Mouse (Mus musculus) retina, postnatal 1 day (tissue): Measurements from ENCODE around the gene Paox.
"Not testable (repeated sequence)": the region's sequence is repeated elsewhere in the genome, so short reads cannot be mapped to it uniquely, and the experiment has no call there.

ENCODE experiments used
- DNase-seq: peaks from one replicate; pipeline ENCODE4 v3.0.0-alpha.2; 2012

The Paox gene

DNA sequence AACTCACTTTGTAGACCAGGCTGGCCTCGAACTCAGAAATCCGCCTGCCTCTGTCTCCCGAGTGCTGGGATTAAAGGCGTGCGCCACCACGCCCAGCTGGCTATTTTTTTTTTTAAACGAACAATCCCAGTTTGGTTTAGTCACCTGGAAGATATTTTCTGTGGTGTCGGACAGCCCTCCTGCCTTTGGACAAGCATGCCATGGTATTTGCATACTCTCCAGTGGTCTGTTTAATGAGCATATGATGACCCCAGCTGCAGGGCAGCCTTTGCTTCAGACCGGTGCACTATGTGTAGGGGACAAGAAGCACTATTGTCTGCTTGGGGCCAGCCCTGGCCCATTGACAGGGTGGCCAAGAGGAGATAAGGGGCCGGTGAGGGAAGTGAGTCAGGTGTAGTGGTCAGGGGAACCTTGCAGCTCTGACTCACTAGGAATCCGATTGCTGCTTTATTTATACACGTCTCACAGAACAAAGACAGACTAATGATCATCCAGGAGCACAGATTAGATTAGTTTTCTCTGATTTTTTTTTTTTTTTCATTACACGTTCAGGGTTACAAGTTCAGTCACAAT is 5.8 kb downstream of the Paox start:
- no peak for DNase-seq

DNA sequence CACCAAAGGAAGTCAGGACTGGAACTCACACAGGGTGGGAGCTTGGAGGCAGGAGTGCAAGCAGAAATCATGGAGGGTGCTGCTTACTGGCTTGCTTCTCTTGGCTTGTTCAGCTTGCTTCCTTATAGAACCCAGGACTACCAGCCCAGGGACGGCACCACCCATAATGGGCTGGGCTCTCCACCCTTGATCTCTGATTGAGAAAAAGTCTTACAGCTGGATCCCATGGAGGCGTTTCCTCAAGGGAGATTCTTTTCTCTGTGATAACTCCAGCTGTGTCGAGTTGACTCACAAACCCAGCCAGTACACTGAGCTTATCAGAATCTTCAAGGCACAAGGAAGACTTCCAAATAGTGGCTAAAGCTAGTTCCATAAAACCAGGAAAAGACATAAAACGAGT is 7.2 kb downstream of the Paox start:
- DNase-seq, result no peak

DNA sequence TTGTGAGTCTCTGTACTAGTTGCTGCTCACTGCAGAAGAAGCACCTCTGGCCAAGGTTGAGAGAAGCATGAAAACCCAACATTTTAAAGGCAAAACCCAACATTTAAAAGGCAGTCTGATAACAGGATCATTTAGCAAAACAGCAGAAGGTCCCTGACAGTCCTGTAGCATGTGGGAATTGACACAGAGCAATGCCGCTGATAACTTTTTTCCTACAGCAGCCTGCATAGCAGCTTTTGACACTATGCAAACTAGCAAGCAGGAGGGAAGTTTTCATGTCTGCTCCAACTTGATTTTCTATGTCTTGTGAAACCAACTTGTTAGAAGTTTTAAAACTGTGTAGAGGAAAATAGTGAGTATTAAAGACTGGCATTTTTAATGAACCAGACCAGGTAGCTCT is 8.8 kb downstream of the Paox start:
- DNase-seq, result no peak

DNA sequence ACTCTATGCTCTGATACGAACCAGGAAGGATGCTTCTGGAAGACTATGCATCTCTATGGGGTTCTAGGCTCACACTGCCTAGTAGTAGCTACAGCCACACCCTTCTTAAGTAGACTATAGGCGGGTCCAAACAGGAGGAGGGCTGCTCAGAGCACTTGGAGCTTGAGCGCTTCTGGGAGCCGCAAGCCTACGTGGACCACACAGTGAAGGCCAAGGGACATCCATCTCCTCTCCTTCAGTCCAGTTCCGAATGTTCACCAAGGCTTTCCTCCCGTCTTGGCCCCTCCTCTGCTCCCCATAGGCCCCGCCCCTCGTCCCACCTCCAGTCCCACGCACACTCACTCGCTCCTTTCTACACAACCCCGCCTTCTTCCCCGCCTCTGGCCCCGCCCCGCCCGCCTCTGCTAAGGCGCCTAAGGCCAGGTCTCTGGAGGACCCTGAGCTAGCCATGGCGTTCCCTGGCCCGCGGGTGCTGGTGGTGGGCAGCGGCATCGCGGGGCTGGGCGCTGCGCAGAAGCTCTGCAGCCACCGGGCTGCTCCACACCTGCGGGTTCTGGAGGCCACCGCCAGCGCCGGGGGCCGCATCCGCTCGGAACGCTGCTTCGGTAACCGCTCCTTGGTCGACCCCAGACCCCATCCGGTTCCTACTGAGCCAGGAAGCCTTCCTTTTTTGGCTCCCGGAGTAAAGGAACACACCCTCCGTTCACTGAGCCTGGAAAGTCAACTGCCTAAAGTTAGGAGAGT is 9.9 kb downstream of the Paox start:
- peak; percentile 93 for DNase-seq

DNA sequence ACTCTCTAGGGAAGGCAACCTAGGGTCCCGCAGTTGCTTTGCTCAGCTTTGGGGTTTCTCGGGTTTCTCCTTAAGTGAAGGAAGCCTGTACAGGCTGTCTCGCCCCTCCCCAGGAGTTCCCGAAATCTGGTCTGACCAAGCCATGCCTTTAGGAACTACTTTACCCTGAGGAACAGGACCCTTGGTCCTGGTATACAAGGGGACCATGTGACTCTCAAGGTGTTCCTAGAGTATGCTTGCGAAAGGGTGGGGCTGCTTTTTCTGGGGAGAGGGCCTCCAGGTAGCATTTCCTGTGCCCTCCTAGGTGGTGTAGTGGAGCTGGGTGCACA is 10.4 kb downstream of the Paox start:
- DNase-seq, result no peak

DNA sequence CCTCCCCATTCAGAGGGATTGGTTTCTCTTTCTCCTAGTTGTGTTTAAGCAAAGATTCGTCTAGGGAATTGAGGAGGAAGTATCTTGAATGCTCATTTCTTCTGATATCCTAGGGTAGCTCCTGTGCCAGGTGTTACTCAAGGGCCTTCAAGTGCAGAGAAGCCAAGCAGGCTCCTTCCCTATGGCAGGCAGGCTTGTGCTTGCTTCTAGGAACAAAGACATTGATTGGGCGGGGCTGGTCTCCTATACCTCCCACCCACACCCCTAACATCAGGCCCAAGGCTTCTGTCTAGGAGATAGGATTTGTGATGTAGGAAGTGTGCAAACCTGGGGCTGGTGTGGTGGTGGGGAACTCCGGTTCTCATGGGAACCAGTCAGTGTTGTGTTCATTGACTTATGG is 11.3 kb downstream of the Paox start:
- no peak for DNase-seq

DNA sequence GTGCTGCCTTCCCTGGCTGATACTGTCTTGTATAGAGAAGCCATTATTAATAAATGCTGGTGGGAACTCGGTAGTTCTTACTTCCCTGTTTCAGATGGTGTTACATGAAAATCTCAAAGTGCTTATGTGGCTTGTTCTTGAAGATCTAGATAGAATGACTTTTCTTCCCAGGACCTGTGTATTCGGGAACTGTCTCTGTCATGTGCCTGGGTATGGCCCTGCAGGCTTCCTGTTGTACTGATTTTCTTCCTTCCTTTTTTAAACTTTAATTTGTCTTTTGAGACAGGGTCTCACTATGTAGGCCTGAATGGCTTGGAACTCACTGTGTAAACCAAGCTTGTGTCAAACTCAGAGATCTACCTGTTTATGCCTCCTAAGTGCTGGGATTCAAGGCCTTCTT is 12.3 kb downstream of the Paox start:
- no peak for DNase-seq

DNA sequence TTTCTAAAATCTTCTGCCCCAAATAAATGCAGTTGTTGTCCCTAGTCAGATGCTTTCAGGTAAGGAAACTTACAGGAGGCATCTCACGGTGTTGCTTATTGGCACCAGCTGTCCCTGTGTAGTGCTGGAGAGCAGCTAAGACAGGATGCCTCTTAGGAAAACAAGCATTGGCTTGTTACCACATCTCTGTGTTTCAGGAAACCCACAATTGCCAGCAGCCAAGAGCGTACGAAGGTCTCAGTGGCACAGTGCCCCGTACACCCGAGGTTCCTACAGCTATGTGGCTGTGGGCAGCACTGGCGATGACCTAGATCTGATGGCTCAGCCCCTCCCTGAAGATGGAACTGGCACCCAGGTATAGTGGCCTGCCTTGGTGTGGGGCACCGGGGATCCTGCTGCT is 16.6 kb downstream of the Paox start:
- not testable (repeated sequence) for DNase-seq

DNA sequence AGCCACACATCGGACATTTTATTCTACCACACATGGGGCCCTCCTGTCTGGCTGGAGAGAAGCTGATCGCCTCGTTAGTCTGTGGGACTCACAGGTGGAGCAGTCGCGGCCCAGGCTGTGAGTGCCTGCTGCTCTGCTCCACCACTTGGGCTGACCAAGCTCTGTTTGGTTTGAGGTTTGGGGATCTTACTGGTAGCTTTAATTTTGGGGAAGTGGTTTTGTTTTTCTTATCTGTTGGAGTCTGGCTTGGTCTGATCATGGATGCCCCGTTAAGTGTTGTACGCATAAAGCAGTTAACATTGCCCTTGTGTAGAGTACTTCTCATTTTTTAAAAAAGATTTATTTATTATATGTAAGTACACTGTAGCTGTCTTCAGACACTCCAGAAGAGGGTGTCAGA is 18.4 kb downstream of the Paox start:
- DNase-seq, result not testable (repeated sequence)

DNA sequence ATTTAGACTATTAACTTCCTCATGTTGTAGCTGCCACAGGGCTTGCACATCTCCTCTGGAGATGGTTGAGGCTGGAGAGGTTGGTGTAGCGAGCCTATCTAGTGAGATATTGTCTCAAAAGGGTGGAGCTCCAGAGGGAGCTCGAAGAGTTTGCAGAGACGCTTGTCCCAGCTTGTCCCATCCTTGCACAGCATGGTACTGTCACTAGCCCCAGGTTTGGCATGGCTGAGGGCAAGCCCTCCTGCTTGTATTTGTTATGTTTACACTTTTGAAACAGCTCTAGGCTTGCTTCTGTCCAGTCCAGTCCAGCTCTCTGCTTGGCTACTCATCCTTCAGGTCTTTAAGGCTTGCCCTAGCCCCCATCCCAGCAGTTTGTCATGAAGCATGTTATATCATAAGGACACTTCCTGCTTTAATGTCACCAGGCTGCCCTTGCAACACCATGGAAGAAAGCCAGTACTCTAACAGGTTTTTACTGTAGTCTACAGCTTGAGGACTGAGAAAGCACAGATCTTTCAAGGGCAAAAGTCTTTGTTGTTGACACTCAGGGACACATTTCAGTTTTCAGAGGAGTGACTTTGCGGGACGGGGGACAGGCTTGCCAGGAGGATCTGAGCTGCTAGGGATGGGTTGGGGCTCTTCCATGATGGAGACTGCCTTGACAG is 19.6 kb downstream of the Paox start:
- no peak for DNase-seq

DNA sequence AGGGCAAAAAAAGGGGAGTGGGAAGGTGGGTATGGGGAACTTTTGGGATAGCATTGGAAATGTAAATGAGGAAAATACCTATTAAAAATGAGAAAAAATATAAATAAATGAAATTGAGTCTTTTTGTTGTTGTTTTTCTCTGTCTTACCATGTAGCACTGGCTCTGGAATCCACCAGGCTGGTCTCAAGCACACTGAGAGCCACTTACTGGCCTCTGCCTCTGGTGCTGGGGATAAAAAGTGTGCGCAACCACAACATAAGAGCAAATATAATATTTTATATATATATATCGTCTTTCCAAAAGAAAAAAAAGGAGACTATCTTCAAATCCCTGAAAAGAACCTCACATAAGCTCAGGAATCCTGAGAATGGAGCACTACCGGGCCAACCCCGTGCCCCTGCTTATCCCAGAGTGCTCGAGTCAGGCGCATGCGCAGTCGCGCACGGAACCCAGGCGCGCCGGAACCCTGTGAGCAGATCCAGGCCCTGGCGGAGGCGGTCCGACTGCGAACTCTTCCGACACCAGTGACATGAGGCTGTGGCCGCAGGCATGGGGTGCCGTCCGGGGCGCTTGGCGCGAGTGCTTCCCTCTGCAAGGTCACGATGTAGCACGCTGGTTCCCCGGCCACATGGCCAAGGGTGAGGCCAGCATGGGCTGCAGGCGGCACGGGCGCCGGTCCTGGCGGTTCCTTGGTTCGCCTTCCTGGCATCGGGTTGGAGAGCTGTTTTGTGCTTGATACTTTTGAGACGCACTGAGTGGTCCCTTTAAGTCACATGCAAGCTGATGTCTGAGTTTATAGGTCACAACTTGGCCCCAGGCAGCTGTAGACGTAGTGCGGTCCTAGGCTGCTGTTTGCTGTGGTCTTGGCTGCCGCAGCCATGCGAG is 21.8 kb downstream of the Paox start, which contains the start of gene Mtg1:
Mtg1 (plus strand) TSS at position 430 of the 886 bp plus-strand sequence.
- peak; percentile 94 for DNase-seq

DNA sequence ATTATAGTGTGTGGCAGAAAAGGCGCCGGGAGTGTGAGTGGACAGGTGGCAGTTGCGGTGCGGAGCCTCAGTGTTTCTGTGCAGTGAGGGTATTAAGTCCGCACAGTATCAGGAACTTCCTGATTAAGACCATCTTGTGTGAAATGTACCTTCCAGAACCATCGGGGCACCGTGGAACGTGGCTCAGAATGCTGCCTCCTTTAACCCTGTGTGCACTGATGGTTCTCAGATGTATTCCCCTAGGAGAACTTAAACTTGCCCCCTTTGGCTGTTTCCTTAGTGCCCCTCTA is 22.4 kb downstream of the Paox start:
- no peak for DNase-seq

DNA sequence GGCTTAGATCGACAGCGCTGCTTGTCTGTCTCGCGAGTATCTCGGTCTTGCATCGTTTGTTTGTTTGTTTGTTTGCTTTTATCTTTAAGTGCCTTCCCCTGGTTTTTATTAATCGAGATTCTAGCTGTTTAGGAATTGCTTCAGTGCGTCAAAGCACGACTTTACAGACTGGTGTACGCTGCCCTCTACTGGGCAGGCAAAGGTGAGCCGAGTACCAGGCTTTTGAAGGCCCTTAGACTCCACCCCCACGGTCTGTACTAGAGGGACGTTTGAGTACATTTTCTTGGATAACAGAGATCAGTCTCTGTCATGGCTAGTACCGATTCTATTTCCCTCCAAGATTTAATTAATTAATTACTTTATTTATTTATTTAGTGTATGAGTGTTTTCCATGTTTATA is 25.8 kb downstream of the Paox start:
- peak; percentile 75 for DNase-seq

DNA sequence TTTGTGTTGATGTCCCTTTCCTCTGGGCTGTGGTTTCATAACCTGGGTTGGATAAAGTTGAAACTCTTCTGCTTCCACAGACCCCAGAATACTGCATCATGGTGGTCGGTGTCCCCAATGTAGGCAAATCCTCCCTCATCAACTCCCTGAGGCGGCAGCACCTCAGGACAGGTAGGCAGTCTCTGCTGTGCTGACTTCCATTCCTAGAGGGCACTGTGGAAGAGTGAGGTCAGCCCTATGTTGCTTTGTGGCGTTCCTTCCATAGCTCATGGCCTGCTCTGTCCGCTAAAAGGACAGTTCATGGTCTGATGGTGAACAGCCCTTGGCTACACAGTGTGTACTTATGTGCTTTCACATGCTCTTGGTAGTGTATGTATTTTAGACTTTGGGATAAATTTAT is 29.0 kb downstream of the Paox start:
- no peak for DNase-seq

DNA sequence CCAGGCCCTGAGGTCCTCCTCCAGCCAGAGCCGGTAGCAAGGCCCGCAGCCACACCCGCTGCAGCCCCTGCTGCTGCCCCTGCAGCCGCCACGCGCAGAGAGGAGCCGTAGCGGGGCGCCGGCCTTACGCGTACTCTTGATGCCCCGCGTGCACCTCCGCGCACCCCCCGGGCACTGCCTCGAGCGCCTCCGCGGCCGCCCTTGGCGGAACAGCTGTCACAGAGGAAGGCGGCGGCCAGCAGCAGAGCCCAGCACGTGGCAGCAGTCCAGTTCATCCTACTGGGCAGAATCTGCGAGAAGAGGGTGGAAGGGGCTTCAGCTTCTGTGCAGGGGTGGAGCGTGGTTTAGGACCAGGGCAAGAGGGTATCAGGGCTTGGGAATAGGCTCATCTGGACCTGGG is 37.8 kb downstream of the Paox start:
- peak; percentile 66 for DNase-seq

DNA sequence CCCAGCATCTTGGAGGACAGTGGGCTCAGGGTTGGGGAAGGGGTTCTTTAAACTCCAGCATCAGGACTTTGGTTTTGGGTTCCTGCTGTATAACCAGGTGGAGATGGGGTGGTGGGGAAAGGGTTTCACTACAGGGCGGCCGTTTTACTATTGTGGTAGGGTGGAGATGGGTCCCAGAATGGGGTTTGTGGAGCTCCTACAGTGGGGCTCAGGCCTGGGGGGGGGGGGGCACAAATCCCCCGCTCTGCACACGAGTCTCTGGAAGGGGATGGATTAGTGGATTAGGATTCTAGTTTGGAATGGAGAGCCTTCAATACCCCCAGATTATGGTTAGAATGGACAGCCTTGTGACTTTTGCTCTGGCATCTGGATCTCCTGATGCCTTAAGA is 38.2 kb downstream of the Paox start:
- DNase-seq, result no peak

DNA sequence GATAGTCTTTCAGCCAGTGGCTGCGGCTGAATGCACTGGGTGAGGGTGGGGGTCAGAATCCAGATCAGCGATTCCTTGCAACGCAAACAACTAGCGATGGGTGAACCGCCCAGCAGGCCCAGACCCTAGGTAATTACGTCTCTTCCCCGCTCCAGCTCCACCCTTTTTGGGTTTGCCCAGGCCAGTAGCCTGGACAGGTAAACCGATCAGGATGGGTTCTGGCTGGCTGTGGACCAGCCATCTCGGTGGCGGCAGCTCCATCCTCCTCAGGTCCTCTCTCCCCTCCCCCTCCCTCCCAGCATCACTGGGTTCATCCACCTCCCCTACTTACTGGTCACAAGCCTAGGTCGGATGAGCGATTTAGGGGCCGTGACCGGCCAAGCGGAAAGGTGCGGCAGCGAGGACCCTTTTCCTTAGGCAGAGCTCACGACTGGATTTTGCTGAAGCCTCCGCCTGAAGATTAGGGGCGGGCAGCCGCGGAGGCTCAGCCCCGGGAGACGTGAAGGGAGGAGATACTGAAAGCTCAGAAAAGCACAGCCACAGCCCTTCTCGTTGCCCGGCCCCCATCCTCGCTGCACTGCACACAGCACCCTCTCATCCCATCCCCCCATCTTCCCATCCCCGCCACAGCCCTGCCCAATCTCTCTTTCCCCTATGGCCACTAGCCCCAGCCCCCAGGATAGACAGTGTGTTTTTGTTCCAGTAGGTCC is 38.8 kb downstream of the Paox start, which contains the start of gene Sprn:
Sprn (minus strand) TSS at position 660 of the 710 bp plus-strand sequence.
- DNase-seq, result peak; percentile 64

DNA sequence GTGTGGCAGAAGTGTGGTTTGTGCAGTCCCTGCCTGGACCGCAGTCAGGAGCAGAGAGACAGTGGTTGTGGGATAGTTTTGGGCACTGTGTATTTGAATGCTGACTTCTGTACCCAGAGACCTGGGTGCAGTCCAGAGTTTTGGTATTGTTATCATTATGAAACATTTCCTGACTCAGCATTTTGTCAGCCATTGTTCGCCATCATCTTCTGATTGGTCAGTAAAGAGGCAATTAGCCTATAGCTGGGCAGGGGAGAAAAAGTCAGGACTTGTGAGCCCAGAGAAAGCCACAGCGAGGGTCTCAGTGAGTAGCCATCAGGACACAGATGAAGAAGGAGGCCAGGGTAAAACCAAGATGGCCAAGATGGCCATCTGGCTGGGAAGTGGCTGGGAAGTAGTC is 44.8 kb downstream of the Paox start:
- no peak for DNase-seq

DNA sequence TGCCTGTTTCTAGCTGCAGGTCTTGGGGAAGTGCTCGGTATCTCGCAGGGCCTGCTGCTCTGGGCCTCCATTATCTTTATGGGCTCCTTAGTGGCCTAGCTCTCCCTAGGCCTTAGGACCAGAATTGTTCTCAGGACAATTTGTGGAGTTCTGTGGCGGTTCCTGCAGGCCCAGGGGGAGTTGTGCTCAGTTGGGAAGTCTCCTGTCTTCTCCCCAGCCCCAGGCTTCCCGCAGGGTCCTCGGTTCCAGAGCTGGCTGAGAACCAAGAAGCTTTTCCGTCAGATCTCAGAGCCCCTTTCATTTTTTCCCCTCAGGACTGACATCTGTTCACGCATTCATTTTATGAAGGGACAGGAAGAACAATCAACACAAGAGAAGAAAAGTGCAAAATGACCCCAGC is 49.1 kb downstream of the Paox start, which contains the start of gene Olfr522:
Olfr522 (minus strand) TSS at position 101 of the 400 bp plus-strand sequence.
- DNase-seq, result no peak

DNA sequence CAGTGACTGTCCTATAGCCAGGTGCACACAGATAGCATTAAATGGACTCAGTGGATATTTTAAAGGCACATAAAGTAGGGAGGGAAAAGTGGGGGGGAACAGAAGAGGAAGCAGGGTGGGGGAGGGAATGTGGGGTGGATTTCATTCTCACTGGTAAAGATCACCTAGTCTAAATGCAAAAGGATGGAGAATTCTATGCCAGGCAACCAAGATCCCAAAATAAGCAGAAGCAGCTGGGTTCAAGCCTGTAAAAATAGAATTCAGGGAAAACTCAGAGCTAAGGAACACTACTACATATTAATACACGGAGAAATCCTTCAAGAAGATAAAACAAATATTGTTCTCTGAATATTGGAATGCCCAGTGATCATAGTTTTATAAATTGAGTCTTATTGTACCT is 52.4 kb downstream of the Paox start:
- no peak for DNase-seq

DNA sequence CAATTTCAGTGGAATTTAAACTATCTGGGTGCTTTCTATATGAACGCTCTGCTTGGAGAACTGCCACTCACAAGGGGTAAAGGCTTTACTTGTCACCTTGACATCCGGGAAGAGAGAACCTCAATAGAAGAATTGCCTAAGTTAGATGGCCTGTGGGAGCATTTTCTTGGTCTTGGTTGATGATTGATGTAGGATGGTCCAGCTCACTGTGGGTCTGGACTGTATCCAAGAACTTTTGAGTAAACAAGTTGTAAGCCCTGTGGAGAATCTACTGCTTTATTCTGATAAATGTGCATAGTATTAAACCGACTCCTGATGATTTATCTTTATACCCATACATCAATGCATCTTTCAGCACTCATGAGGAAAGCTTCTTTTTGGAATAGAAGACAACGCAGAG is 53.8 kb downstream of the Paox start:
- no peak for DNase-seq

DNA sequence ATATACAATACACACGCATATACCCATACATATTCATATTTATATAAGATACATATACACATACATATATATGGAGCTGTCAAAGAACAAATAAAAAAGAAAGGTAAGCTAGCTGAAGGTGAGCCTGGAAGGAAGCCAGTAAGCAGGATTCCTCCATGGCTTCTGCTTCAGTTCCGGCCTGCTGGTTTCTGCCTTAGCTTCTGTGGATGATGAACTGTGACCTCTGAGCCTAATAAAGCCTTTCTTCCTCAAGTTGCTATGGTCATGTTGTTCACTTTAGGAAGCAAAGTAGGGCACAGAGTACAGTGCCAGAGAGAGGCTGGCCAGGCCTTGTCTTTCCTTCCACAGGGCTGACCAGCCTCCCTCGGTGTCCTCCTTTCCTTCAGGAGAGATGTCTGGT is 55.3 kb downstream of the Paox start:
- DNase-seq, result no peak

DNA sequence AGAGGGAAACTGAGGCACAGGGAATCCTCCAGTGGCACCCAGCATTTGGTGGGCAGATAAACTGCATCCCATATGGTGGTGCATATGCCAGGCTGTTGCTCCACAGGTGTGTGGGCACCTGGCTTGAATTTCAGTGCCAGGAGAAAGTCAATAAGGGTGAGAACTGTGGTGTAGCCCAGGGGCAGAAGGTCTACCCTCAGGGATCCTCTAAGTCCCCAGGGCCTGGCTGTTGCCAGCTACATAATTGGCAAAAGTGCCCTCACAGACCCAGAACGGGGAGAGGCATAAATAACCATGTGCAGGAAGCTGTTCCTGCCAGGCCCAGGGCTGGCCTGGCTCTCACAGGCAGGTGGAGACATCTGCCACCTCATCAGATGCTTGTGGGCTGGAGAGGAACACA is 57.3 kb downstream of the Paox start, which contains the start of gene Olfr523:
Olfr523 (plus strand) TSS at position 282 of the 400 bp plus-strand sequence.
- DNase-seq, result no peak
